Mouse (Mus musculus) mouse embryonic stem cell (cell line): Measurements from ENCODE around the gene Spc24.

Source experiments
- in situ Hi-C, 2 experiments: fragments of 300-500 bp; cut with MboI; formaldehyde crosslinking; loops; 1 replicate in 1 of 2; 3 replicates in 1 of 2; pipeline ENCODE4 v1.14.3; 2019 to 2020; ENCODE audit warnings: low sequenced_read_pairs in 2 of 2, low pct_unique_long_range_greater_than_20kb in 1 of 2, mixed read lengths in 1 of 2; ENCODE audit not compliant: unreplicated experiment in 1 of 2

The Spc24 gene

GRCm38 (mm10) chr9:21754003-21754402 lies 6.1 kb downstream of the Spc24 start:
- in situ Hi-C loops = loop anchor here in 1 of 2 experiments (5.0 kb wide), 1 partner anchor 53 kb away; no protein-coding TSS in a partner anchor

- in situ Hi-C loops = loop anchor here in 1 of 2 experiments (5.0 kb wide), 1 partner anchor 55 kb away; no protein-coding TSS in a partner anchor
These were observed 7.8 kb downstream of the Spc24 start for GRCm38 (mm10) chr9:21752252-21752792.

- in situ Hi-C loops = loop anchor here in 1 of 2 experiments (5.0 kb wide), 1 partner anchor 56 kb away; no protein-coding TSS in a partner anchor
These were observed 8.8 kb downstream of the Spc24 start for GRCm38 (mm10) chr9:21751347-21751746.

GRCm38 (mm10) chr9:21750370-21750769 lies 9.7 kb downstream of the Spc24 start:
- in situ Hi-C loops = loop anchor here in 1 of 2 experiments (5.0 kb wide), 1 partner anchor 57 kb away; no protein-coding TSS in a partner anchor

- in situ Hi-C loops = loop anchor here in 1 of 2 experiments (5.0 kb wide), 1 partner anchor 58 kb away; no protein-coding TSS in a partner anchor
These were observed 10.6 kb downstream of the Spc24 start for GRCm38 (mm10) chr9:21749382-21750118.

- in situ Hi-C loops = no loop called here
These were observed 11.6 kb downstream of the Spc24 start for GRCm38 (mm10) chr9:21748491-21748890.

- in situ Hi-C loops = no loop called here
These were observed 12.1 kb downstream of the Spc24 start for GRCm38 (mm10) chr9:21748033-21748432.

- in situ Hi-C loops = no loop called here
These were observed 12.8 kb downstream of the Spc24 start for GRCm38 (mm10) chr9:21747238-21747774.

- in situ Hi-C loops = no loop called here
These were observed 18.6 kb downstream of the Spc24 start for GRCm38 (mm10) chr9:21741514-21741913.

- in situ Hi-C loops = no loop called here
These were observed 19.7 kb downstream of the Spc24 start for GRCm38 (mm10) chr9:21740427-21740826.

- in situ Hi-C loops = no loop called here
These were observed 21.3 kb downstream of the Spc24 start for GRCm38 (mm10) chr9:21738776-21739175.

GRCm38 (mm10) chr9:21737188-21737587 lies 22.9 kb downstream of the Spc24 start:
- in situ Hi-C loops = no loop called here

GRCm38 (mm10) chr9:21736580-21736979 lies 23.5 kb downstream of the Spc24 start:
- in situ Hi-C loops = no loop called here

GRCm38 (mm10) chr9:21735126-21735525 lies 25.0 kb downstream of the Spc24 start:
- in situ Hi-C loops = no loop called here

- in situ Hi-C loops = no loop called here
These were observed 26.1 kb downstream of the Spc24 start for GRCm38 (mm10) chr9:21733989-21734388.

- in situ Hi-C loops = no loop called here
These were observed 26.7 kb downstream of the Spc24 start for GRCm38 (mm10) chr9:21733446-21733845.

GRCm38 (mm10) chr9:21732288-21732687 lies 27.8 kb downstream of the Spc24 start:
- in situ Hi-C loops = no loop called here

- in situ Hi-C loops = no loop called here
These were observed 30.8 kb downstream of the Spc24 start for GRCm38 (mm10) chr9:21729264-21729663.

- in situ Hi-C loops = no loop called here
These were observed 31.8 kb downstream of the Spc24 start for GRCm38 (mm10) chr9:21728261-21728832.
